Mouse (Mus musculus) megakaryocyte, embryonic 14.5 days (primary cell): ENCODE measurements around the gene Tgtp2.

Experiments
- FLI1 ChIP-seq: IDR thresholded peaks from 2 replicates; pipeline ENCODE4 v1.6.1; 2012; ENCODE audit warnings: low read length, inconsistent platforms, mixed read lengths
- GATA1 ChIP-seq: IDR thresholded peaks from 3 replicates; pipeline ENCODE4 v1.6.1; 2012; ENCODE audit warnings: mixed read lengths, low read length, inconsistent platforms, borderline replicate concordance

GRCm38 (mm10) chr11:49081356-49081755, 17.4 kb upstream of the Tgtp2 start:
- TF ChIP-seq GATA1 = no peak
- no peak for TF ChIP-seq FLI1
